Mouse (Mus musculus) gastrocnemius, adult 18-20 months (tissue): ENCODE measurements around the gene C1d. TPM values are rescaled to one million over a fixed set of nuclear protein-coding genes. Genes with fewer than 3 reads are reported as not detected.

ENCODE experiments used
- total RNA-seq, 2 experiments: library from RNA; stranded (reverse); gene quantifications; 2 replicates each; pipeline ENCODE4 v1.2.3; 2021

C1d gene
- total RNA-seq, 2 experiments from 2014 or later, result 33.1 to 35.7 TPM

Other genes starting within 250 kb of the C1d start
- 1 to 10 TPM; 2.6 to 2.8 TPM for gene Cnrip1, start 206.0 kb upstream of the C1d start, total RNA-seq
- 1 to 10 TPM in 1 of 2 experiments, under 1 TPM in 1; 0.64 to 1.4 TPM for gene Plek, start 205.2 kb upstream of the C1d start, total RNA-seq
- 100 to 1,000 TPM; 137 to 146 TPM for gene Ppp3r1, start 98.3 kb upstream of the C1d start, total RNA-seq
- 1 to 10 TPM; 7.5 to 9.0 TPM for gene Wdr92, start 75.5 kb upstream of the C1d start, total RNA-seq
- gene Pno1, start 46.0 kb upstream of the C1d start, total RNA-seq, result 10 to 100 TPM; 53.3 to 53.4 TPM